Mouse (Mus musculus) B cell, adult 62 days (primary cell): ENCODE measurements around the gene Rmi2. TPM values are rescaled to one million over a fixed set of nuclear protein-coding genes. Genes with fewer than 3 reads are reported as not detected.

ENCODE experiments used
- total RNA-seq: library from RNA; stranded (reverse); gene quantifications from 4 replicates; pipeline ENCODE4 v1.2.4, GENCODE M21; 2023

Gene Rmi2
- 0.54 to 0.85 TPM (median 0.71 TPM) in 4 replicates for total RNA-seq

DNA sequence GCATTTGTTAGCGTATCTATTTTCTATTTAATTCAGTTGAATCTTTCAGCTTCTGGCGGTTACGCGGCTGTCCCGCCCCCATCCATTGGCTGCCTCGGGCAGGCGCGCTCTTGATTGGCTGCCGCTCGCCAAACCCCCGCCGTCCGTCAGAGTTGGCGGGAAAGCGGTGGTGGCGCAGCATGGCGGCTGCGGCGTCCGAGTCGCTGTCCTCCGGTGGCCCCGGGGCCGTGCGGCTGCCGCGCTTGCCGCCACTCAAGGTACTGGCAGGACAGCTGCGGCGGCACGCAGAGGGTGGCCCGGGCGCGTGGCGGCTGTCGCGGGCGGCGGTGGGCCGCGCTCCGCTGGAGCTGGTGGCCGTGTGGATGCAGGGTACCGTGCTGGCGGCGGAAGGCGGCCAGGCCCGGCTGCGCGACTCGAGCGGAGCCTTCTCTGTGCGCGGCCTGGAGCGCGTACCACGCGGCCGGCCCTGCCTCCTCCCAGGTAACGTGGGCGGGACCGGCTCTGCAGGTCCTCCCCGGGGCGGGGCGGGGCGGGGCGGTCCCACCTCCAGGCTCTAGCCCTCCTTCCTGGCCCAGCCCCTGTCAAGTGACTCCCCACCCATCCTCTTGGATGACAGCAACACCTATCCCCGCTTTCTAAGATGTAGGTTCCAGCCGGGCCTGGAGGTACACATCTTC lies at the start of gene Rmi2:
Gene Rmi2, plus strand, starts transcription at position 149 of the 677 bp plus-strand sequence.

GRCm38 (mm10) chr16:10785371-10786231 lies 49.3 kb upstream of the Rmi2 start, which contains the start of gene Socs1:
Gene Socs1 (minus strand): TSS chr16:10785536.

DNA sequence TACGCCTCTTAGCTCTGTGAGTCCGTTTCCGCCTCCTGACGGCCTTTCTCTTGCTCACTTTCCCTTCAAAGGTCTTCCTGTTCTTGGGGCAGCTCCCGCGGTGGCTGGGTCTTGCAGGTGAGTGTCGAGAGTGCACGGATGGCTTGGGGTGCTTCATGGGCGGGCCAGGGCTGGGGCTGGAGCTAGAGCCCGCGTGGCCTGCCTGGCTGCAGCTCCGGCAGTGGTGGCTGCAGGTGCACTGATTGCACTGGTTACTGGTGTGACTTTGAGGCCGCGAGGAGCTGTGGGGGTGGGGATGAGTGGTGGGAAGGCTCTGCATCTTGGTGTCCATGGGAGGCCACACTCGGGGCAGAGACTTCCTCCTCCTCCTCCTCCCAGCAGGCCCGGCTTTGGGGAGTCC lies 46.6 kb upstream of the Rmi2 start, which contains the start of gene Tnp2:
Gene Tnp2, minus strand, starts transcription at position 390 of the 400 bp plus-strand sequence.

GRCm38 (mm10) chr16:10790702-10791101 lies 44.2 kb upstream of the Rmi2 start, which contains the start of gene Prm3:
Gene Prm3 (minus strand): TSS chr16:10790914.

GRCm38 (mm10) chr16:10796034-10796433 lies 38.8 kb upstream of the Rmi2 start, which contains the start of gene Prm2:
Gene Prm2 (minus strand): TSS chr16:10796134.

DNA sequence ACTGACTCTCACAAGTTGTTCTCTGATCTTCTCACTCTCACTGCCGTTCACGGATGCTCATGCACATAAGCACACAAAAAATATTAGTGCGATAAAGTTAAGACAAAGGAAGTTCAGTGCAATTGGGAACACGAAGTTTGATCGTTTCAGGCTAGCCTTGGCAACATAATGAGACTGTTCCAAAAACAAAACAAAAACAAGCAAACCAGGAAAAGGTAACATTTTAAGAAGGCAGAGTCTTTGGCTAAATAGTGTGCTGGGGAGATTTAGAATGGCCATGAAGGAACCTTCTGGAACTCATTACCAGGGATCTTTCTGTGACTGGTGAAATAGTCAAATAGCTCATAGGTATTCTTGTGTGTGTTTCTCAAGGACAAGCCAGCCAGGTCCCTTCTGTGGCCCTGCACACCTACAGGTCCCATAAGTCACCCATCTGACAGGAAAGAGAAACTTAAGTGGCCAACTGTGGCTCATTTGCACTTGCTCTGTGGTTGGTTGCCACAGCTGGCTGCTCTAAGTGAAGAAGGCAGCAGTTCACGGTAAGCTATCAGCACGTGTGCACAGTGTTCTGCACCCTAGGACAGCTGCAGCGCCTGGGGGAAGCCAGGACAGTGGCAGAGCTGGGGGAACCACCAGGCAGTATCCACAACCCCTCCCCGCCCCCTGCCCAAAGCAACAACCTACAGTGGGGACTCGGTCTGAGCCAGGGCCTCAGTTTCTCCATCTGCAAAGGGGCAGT lies 28.9 kb upstream of the Rmi2 start, which contains the start of gene Prm1:
Gene Prm1, minus strand, starts transcription at position 51 of the 739 bp plus-strand sequence.

GRCm38 (mm10) chr16:10812865-10813371 lies 21.9 kb upstream of the Rmi2 start, which contains the start of gene Gm11172:
Gene Gm11172 (plus strand): TSS chr16:10812915.

Other genes with a start within 250 kb of the Rmi2 start
- 2.7 to 3.6 TPM (median 3.1 TPM) in 4 replicates for gene Socs1, start 49.5 kb upstream of the Rmi2 start, total RNA-seq
- gene Tnp2, start 46.4 kb upstream of the Rmi2 start, total RNA-seq, result not detected in 4 replicates
- gene Prm3, start 44.1 kb upstream of the Rmi2 start, total RNA-seq, result not detected in 4 replicates
- gene Prm2, start 38.9 kb upstream of the Rmi2 start, total RNA-seq, result not detected in 4 replicates
- gene Prm1, start 29.2 kb upstream of the Rmi2 start, total RNA-seq, result not detected in 4 replicates
- not detected in 4 replicates for gene Gm11172, start 22.1 kb upstream of the Rmi2 start, total RNA-seq
- 220 to 247 TPM (median 241 TPM) in 4 replicates for gene Snn, start 225.9 kb downstream of the Rmi2 start, total RNA-seq
- 30.8 to 35.9 TPM (median 33.4 TPM) in 4 replicates for gene Litaf, start 231.1 kb downstream of the Rmi2 start, total RNA-seq